Mouse (Mus musculus): ENCODE measurements at regions not wholly inside any gene's neighbourhood (a gene's known extent, or its start where the extent isn't known, plus 50 kb on each side); places are given as distances from the start of the nearest gene placed in this dataset.

GRCm38 (mm10) chr12:31188011-31188576, 52.5 kb upstream of the Gm6993 start:
- 0 out of 2 replicates have a peak overlapping the region, but pooled peaks have one; percentile 79 for H3K27ac ChIP-seq (ENCODE audit: low read length)
- no peaks in the 10 kb centered on the region for H3K36me3 ChIP-seq (ENCODE audit: insufficient read depth, low read length)
- no peaks in the 10 kb centered on the region for H3K9me3 ChIP-seq (ENCODE audit: low read length)
- no peak overlapping the region for H3K4me3 ChIP-seq (ENCODE audit: low read length)
- H3K4me2 ChIP-seq (replicated peaks; ENCODE audit: low read depth, low read length) = no peak overlapping the region
- H3K4me1 ChIP-seq (ENCODE audit: insufficient read depth, low read length) = peaks cover 50% of the 10 kb centered on the region
- ATAC-seq (ENCODE audit: low FRiP score, low TSS enrichment) = peak; percentile 84
- no peaks in the 10 kb centered on the region for H3K27me3 ChIP-seq (ENCODE audit: insufficient read depth, low read length)
- no peak overlapping the region for H3K9ac ChIP-seq (replicated peaks; ENCODE audit: low read length)
- 60% methylated on average over 2 of the region's 2 CpGs for WGBS

- H3K4me2 ChIP-seq (replicated peaks; ENCODE audit: low read depth, low read length) = no peak overlapping the region
- H3K9ac ChIP-seq (replicated peaks; ENCODE audit: low read length) = no peak overlapping the region
- no peaks in the 10 kb centered on the region for H3K9me3 ChIP-seq (ENCODE audit: low read length)
- H3K36me3 ChIP-seq (ENCODE audit: insufficient read depth, low read length) = no peaks in the 10 kb centered on the region
- H3K27ac ChIP-seq (ENCODE audit: low read length) = no peak overlapping the region
- ATAC-seq (ENCODE audit: low FRiP score, low TSS enrichment) = no peak
- no peaks in the 10 kb centered on the region for H3K27me3 ChIP-seq (ENCODE audit: insufficient read depth, low read length)
- H3K4me1 ChIP-seq (ENCODE audit: insufficient read depth, low read length) = peaks cover 36% of the 10 kb centered on the region
- 79% methylated on average over 4 of the region's 4 CpGs for WGBS
- no peak overlapping the region for H3K4me3 ChIP-seq (ENCODE audit: low read length)
These were observed 50.3 kb upstream of the Gm6993 start for GRCm38 (mm10) chr12:31190265-31190664.

Measured in kidney, embryonic 16.5 days (tissue).